Mouse (Mus musculus) heart, postnatal 0 days (tissue): ENCODE measurements around the gene Itih4.

Experiments
- CTCF ChIP-seq: IDR thresholded peaks from 2 replicates; pipeline ENCODE4 v1.5.1; 2016; ENCODE audit warnings: antibody characterized with exemption, control low read depth, low read depth
- EP300 ChIP-seq: IDR thresholded peaks from 2 replicates; pipeline ENCODE4 v1.6.1; 2016; ENCODE audit warnings: antibody characterized with exemption, low read depth

DNA sequence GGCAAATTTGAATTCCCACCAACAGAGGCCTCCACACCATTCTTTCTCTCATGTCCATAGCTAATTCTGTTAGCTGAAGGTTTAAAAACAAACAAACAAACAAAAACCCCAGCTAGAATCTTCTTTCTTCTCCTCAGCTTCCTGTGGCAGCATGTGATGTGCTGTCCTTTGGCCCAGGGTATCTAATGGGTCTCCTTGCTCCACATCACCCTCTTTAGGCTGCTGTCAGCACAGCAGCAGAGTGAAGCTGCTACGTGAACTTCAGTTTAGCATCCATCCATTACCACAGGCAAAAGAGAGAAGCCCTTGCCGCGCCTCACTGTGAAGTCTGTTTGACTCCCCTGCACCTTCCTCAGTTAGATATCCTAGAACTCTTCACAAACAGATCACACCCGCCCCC, 28.3 kb upstream of the Itih4 start:
- TF ChIP-seq CTCF, result peak; percentile 39
- TF ChIP-seq EP300, result no peak
